Mouse (Mus musculus): ENCODE measurements around the gene Eml3.
"Not testable (repeated sequence)": the region's sequence is repeated elsewhere in the genome, so short reads cannot be mapped to it uniquely, and the experiment has no call there.

Eml3 gene

GRCm38 (mm10) chr19:8950190-8950589, 20.8 kb downstream of the Eml3 start:
- no peak for DNase-seq (ENCODE audit: low read depth, low spot score)

- no peak for DNase-seq (ENCODE audit: low read depth, low spot score)
Observed at GRCm38 (mm10) chr19:8952241-8952640, 22.9 kb downstream of the Eml3 start.

- DNase-seq (ENCODE audit: low read depth, low spot score) = peak; percentile 87
Observed at GRCm38 (mm10) chr19:8953135-8954039, 24.0 kb downstream of the Eml3 start, which contains the start of gene Tut1. Gene Tut1 (plus strand): TSS chr19:8953847.

GRCm38 (mm10) chr19:8954171-8954570, 24.8 kb downstream of the Eml3 start:
- DNase-seq (ENCODE audit: low read depth, low spot score) = no peak

- no peak for DNase-seq (ENCODE audit: low read depth, low spot score)
Observed at GRCm38 (mm10) chr19:8962256-8962655, 32.9 kb downstream of the Eml3 start.

GRCm38 (mm10) chr19:8965075-8965474, 35.7 kb downstream of the Eml3 start:
- DNase-seq (ENCODE audit: low read depth, low spot score) = no peak

GRCm38 (mm10) chr19:8965771-8966170, 36.4 kb downstream of the Eml3 start:
- no peak for DNase-seq (ENCODE audit: low read depth, low spot score)

GRCm38 (mm10) chr19:8966198-8966589, 36.8 kb downstream of the Eml3 start:
- DNase-seq (ENCODE audit: low read depth, low spot score) = no peak

- DNase-seq (ENCODE audit: low read depth, low spot score) = peak; percentile 95
Observed at GRCm38 (mm10) chr19:8966590-8967372, 37.4 kb downstream of the Eml3 start, which contains the start of gene Eef1g. Gene Eef1g (plus strand): TSS chr19:8967041.

- no peak for DNase-seq (ENCODE audit: low read depth, low spot score)
Observed at GRCm38 (mm10) chr19:8967373-8967743, 38.0 kb downstream of the Eml3 start.

GRCm38 (mm10) chr19:8967893-8968292, 38.5 kb downstream of the Eml3 start:
- no peak for DNase-seq (ENCODE audit: low read depth, low spot score)

- not testable (repeated sequence) for DNase-seq (ENCODE audit: low read depth, low spot score)
Observed at GRCm38 (mm10) chr19:8972491-8972890, 43.1 kb downstream of the Eml3 start.

- DNase-seq (ENCODE audit: low read depth, low spot score) = no peak
Observed at GRCm38 (mm10) chr19:8974638-8975037, 45.3 kb downstream of the Eml3 start.

- DNase-seq (ENCODE audit: low read depth, low spot score) = no peak
Observed at GRCm38 (mm10) chr19:8975491-8975890, 46.1 kb downstream of the Eml3 start.

- DNase-seq (ENCODE audit: low read depth, low spot score) = peak; percentile 22
Observed at GRCm38 (mm10) chr19:8976535-8976934, 47.2 kb downstream of the Eml3 start.

- DNase-seq (ENCODE audit: low read depth, low spot score) = no peak
Observed at GRCm38 (mm10) chr19:8980771-8981170, 51.4 kb downstream of the Eml3 start.

GRCm38 (mm10) chr19:8981450-8982168, 52.3 kb downstream of the Eml3 start:
- DNase-seq (ENCODE audit: low read depth, low spot score) = no peak

- DNase-seq (ENCODE audit: low read depth, low spot score) = no peak
Observed at GRCm38 (mm10) chr19:8982303-8983149, 53.2 kb downstream of the Eml3 start.

- no peak for DNase-seq (ENCODE audit: low read depth, low spot score)
Observed at GRCm38 (mm10) chr19:8983150-8983650, 53.8 kb downstream of the Eml3 start.

GRCm38 (mm10) chr19:8984255-8984868, 55.0 kb downstream of the Eml3 start:
- DNase-seq (ENCODE audit: low read depth, low spot score) = no peak
